Mouse (Mus musculus): Measurements from ENCODE around the gene Kcnip1.

GRCm38 (mm10) chr11:33736426-33736825 lies 256.5 kb downstream of the Kcnip1 start:
- TF ChIP-seq CTCF (IDR thresholded peaks at IDR 0.05; ENCODE audit: low read depth) (no peak), EP300 (IDR thresholded peaks at IDR 0.05; ENCODE audit: low read depth) (no peak)
